Mouse (Mus musculus): ENCODE measurements around the gene Olfr55.
"Not testable (repeated sequence)": the region's sequence is repeated elsewhere in the genome, so short reads cannot be mapped to it uniquely, and the experiment has no call there.

Gene Olfr55

DNA sequence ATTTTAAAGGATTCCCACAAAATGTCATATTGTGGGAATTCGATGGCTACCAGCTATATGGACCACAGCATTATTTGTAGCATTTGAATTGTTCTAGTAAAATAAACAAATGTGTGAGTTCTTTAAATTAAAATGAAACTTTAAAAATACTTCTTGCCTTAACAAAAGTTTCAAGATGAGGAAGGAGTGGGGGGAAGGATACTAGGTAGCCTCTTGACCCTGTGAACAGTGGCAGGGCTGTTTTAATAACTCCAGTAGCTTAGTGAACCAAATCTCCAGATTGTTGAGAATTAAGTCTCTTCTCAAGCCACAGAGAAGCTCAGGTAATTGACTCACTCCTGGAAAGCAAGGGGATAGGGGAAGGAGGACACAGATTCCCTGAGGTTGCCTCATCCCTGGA is at the start of gene Olfr55:
Gene Olfr55, plus strand, starts transcription at position 301 of the 400 bp plus-strand sequence.
- DNase-seq = not testable (repeated sequence)

DNA sequence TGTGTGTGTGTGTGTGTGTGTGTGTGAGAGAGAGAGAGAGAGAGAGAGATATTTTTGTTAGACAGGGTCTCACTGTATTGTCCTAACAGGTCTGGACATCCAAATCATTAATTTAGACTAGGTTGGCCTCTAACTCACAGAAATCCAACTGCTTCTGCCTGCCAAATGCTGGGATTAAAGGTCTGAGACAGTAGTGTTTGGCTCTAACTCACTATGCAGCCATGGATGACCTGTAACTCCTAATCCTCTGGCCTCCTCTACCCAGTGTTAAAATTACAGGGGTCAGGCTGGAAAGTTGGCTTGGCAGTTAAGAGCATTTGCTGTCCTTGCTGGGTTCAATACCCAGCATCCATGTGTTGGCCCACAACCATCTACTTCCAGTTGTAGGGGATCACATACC is 43.7 kb upstream of the Olfr55 start:
- peak; percentile 63 for DNase-seq

DNA sequence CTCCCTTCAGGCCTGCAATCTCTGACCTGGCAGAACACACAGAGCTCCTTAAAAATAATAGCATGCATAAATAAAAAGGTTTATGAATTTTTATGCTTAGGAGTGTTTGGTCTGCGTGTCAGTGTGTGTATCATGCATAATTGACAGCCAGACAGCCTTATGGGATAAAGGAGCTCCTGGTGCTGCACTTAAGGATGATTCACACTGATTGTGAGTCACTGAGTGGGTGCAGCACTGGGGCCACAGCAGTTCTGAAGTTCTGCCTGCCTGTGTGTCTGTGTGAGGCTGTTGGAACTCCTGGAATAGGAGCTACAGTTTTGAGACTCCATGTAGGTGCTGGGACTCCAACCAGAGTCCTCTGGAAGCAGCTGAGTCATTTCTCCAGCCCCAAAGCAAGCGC is 42.0 kb upstream of the Olfr55 start:
- DNase-seq = no peak

DNA sequence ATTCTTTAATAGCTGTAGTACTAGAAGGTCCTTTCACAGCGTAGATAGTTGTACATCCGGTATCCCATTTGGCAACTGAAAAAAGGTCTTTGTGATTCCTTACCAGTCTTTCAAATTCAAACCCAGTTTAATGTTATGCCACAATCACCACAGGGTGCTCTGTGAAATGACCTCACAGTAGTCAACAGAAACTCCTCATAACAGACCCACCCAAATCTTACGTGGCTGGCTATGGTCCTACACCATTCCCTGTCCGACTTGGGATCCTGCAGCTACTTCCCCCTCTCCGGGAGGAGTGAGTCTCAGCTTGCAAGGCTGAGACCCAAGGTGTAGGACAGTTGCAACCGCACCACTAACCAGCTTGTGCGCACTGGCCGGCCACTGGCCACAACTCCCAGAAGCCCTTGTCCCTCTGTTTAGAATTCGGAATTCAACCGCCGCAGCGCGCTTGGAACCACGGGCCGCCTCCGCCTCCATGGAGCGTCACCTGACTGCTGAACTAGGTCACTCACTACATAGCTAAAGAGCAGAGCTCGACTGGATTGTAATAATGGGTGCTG is 28.9 kb upstream of the Olfr55 start, which contains the start of gene Morc2b:
Gene Morc2b, minus strand, starts transcription at position 423 of the 560 bp plus-strand sequence.
- no peak for DNase-seq

DNA sequence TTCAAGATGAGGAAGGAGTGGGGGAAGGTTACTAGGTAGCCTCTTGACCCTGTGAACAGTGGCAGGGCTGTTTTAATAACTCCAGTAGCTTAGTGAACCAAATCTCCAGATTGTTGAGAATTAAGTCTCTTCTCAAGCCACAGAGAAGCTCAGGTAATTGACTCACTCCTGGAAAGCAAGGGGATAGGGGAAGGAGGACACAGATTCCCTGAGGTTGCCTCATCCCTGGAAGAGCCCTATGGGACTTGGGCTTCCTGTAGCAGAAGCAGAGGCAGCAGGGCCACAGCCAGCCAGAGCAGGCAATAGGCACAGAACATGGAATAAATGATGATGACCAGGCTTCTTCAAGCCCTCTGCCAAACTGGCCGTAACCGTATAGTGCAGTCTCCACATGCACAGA is 22.8 kb downstream of the Olfr55 start, which contains the start of gene Olfr239:
Gene Olfr239, plus strand, starts transcription at position 301 of the 400 bp plus-strand sequence.
- not testable (repeated sequence) for DNase-seq

DNA sequence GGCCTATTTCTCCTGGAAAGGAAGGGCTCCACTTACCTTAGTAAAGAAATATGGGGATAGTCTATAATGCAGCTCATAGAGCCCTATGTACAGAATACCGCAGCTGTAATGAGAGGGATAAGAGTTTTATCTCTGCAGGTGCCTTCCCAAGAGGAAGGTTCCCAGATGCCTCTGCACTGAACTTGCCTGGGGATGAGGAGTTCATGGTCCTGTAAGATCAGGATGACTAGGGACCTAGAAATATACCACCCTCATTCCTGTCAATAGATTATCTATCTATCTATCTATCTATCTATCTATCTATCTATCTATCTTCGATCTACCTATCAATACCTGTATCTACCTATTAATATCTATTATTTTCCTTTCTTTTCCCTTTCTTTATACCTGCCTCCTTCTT is 53.3 kb downstream of the Olfr55 start, which contains the start of gene Olfr1564:
Gene Olfr1564, minus strand, starts transcription at position 101 of the 400 bp plus-strand sequence.
- no peak for DNase-seq
